ENCODE assay signal across 9 mouse cellular contexts in the genomic region with DNA sequence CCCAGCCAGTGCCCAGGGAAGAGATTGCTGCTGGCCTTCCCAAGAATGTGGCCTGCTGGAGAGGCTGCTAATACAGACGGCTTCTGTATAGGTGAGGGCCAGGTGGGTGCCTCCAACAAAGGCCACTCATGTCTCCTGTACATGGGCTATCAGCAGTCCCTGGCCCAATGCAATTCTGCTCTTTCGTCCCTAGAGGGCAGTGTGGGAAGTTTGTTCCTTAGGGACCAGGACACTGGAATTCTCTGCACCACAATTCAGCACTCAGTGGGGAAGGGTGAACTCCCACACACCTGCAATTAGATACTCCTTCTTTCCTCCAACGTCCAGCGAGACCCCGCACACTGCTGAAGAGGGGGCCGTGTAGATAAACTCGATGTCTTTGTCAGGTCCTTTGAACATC. TPM values are rescaled to one million over a fixed set of nuclear protein-coding genes. Genes with fewer than 3 reads are reported as not detected.
DNase-seq lines count a peak whose midpoint lies in the region; ATAC-seq and TF ChIP-seq lines count a peak whose summit lies in the region.
"Had no signal": no experiment of that assay in that cellular context is flagged by ENCODE, and none has a peak within 500 bp of the region (broad histone marks: within the 10 kb centered on the region; RNA-seq: fewer than 3 reads in every experiment).

No protein-coding gene starts in this region.

- H3K4me2 ChIP-seq in forebrain, embryonic 15.5 days (replicated peaks), result no peak overlapping the region
- no peak overlapping the region for H3K4me2 ChIP-seq in CH12.LX (ENCODE audit: insufficient read depth, low read depth, poor library complexity, severe bottlenecking)
- no peak overlapping the region for H3K4me2 ChIP-seq in forebrain, embryonic 11.5 days (ENCODE audit: low read depth, low read length, severe bottlenecking)
- no peak overlapping the region for H3K4me2 ChIP-seq in intestine, postnatal 0 days (replicated peaks; ENCODE audit: low read depth)
- no peak overlapping the region for H3K4me2 ChIP-seq in liver, embryonic 14.5 days (ENCODE audit: low read depth)
- H3K4me2 ChIP-seq: limb, embryonic 15.5 days had no signal

- no peak overlapping the region for H3K27ac ChIP-seq in forebrain, embryonic 10.5 days
- H3K27ac ChIP-seq in forebrain, embryonic 15.5 days (replicated peaks), result no peak overlapping the region
- no peak overlapping the region for H3K27ac ChIP-seq in CH12.LX (ENCODE audit: insufficient read depth, low read depth)
- no peak overlapping the region for H3K27ac ChIP-seq in forebrain, embryonic 11.5 days (ENCODE audit: low read depth, low read length)
- no peak overlapping the region for H3K27ac ChIP-seq in intestine, postnatal 0 days (ENCODE audit: low read depth, low read length)
- H3K27ac ChIP-seq in liver, embryonic 14.5 days, result no peak overlapping the region
- H3K27ac ChIP-seq: limb, embryonic 15.5 days had no signal

- H3K27me3 ChIP-seq in forebrain, embryonic 10.5 days (ENCODE audit: poor library complexity, severe bottlenecking), result no peaks in the 10 kb centered on the region
- no peaks in the 10 kb centered on the region for H3K27me3 ChIP-seq in forebrain, embryonic 15.5 days
- H3K27me3 ChIP-seq in CH12.LX (replicated peaks), result peaks cover 35% of the 10 kb centered on the region
- H3K27me3 ChIP-seq in forebrain, embryonic 11.5 days (ENCODE audit: control insufficient read depth, insufficient read depth, low read length), result no peaks in the 10 kb centered on the region
- no peaks in the 10 kb centered on the region for H3K27me3 ChIP-seq in intestine, postnatal 0 days (replicated peaks; ENCODE audit: control insufficient read depth, insufficient read depth, low read length)
- H3K27me3 ChIP-seq in liver, embryonic 14.5 days (ENCODE audit: control insufficient read depth, insufficient read depth, low read length), result no peaks in the 10 kb centered on the region
- H3K27me3 ChIP-seq: limb, embryonic 15.5 days had no signal

- WGBS in forebrain, embryonic 10.5 days, result 33% methylated on average over 7 of the region's 7 CpGs
- WGBS in forebrain, embryonic 15.5 days, result 20% methylated on average over 7 of the region's 7 CpGs
- 37% methylated on average over 7 of the region's 7 CpGs for WGBS in forebrain, embryonic 11.5 days
- 16% methylated on average over 7 of the region's 7 CpGs for WGBS in intestine, postnatal 0 days
- 20% methylated on average over 7 of the region's 7 CpGs for WGBS in liver, embryonic 14.5 days (ENCODE audit: insufficient replicate concordance)

- peak; percentile 93 to 99 for TF ChIP-seq CTCF in CH12.LX (conservative IDR thresholded peaks at IDR 0.05 in 1 of 2, IDR thresholded peaks at IDR 0.05 in 1 of 2; ENCODE audit: low read depth in 2 of 2, low read length in 2 of 2)
- peak; percentile 87 for TF ChIP-seq CTCF in intestine, postnatal 0 days (IDR thresholded peaks at IDR 0.05; ENCODE audit: low read depth)
- TF ChIP-seq CTCF in liver, embryonic 14.5 days (IDR thresholded peaks at IDR 0.05; ENCODE audit: low read depth), result peak; percentile 86

- no peaks in the 10 kb centered on the region for H3K9me3 ChIP-seq in forebrain, embryonic 10.5 days
- H3K9me3 ChIP-seq in forebrain, embryonic 15.5 days, result no peaks in the 10 kb centered on the region
- no peaks in the 10 kb centered on the region for H3K9me3 ChIP-seq in CH12.LX (replicated peaks; ENCODE audit: low read length)
- H3K9me3 ChIP-seq in forebrain, embryonic 11.5 days (ENCODE audit: control insufficient read depth, low read length), result no peaks in the 10 kb centered on the region
- H3K9me3 ChIP-seq in intestine, postnatal 0 days (ENCODE audit: control insufficient read depth), result no peaks in the 10 kb centered on the region
- no peaks in the 10 kb centered on the region for H3K9me3 ChIP-seq in liver, embryonic 14.5 days (ENCODE audit: control insufficient read depth, low read length)
- H3K9me3 ChIP-seq: limb, embryonic 15.5 days had no signal

- H3K79me2 ChIP-seq in CH12.LX (replicated peaks; ENCODE audit: control insufficient read depth, extremely low read depth, insufficient read depth, poor library complexity, severe bottlenecking), result no peaks in the 10 kb centered on the region

- peak; percentile 29 for DNase-seq in forebrain, embryonic 10.5 days (ENCODE audit: extremely low spot score, low spot score)
- DNase-seq in CH12.LX (ENCODE audit: extremely low read depth), result peak; percentile 52
- peak; percentile 31 for DNase-seq in c-Kit-negative CD71-positive TER-119-positive erythroid progenitor cells, embryonic 14.5 days (ENCODE audit: low read depth, low spot score)
- DNase-seq in forebrain, embryonic 11.5 days (ENCODE audit: low spot score), result peak; percentile 65
- DNase-seq in liver, embryonic 14.5 days (ENCODE audit: low read depth in 3 of 3, low spot score in 3 of 3), result peak in 1 of 3 experiments; percentile 32
- peak; percentile 46 for DNase-seq in retina, adult 2 months (ENCODE audit: low read depth, low spot score)

- no peak for TF ChIP-seq EP300 in CH12.LX (IDR thresholded peaks at IDR 0.05; ENCODE audit: low read length)
- no peak for TF ChIP-seq EP300 in liver, embryonic 14.5 days (IDR thresholded peaks at IDR 0.05; ENCODE audit: low read depth)

- no peak for TF ChIP-seq POLR2A in CH12.LX (IDR thresholded peaks at IDR 0.05; ENCODE audit: low read depth, low read length)

- H3K4me1 ChIP-seq in forebrain, embryonic 10.5 days, result peaks cover 9% of the 10 kb centered on the region; the same call in 1 of the 2 replicates
- H3K4me1 ChIP-seq in forebrain, embryonic 15.5 days, result peaks cover 6% of the 10 kb centered on the region; the same call in 1 of the 2 replicates
- H3K4me1 ChIP-seq in CH12.LX (ENCODE audit: control insufficient read depth in 1 of 2, insufficient read depth in 2 of 2), result no peaks in the 10 kb centered on the region
- no peaks in the 10 kb centered on the region for H3K4me1 ChIP-seq in forebrain, embryonic 11.5 days (replicated peaks; ENCODE audit: control insufficient read depth, insufficient read depth, low read length)
- H3K4me1 ChIP-seq in intestine, postnatal 0 days (replicated peaks; ENCODE audit: control insufficient read depth, insufficient read depth, low read length), result no peaks in the 10 kb centered on the region
- no peaks in the 10 kb centered on the region; a peak in 1 of 4 replicates for H3K4me1 ChIP-seq in liver, embryonic 14.5 days (replicated peaks; ENCODE audit: control insufficient read depth in 2 of 2, insufficient read depth in 2 of 2, low read length in 1 of 2)

- peak; percentile 63 for TF ChIP-seq RAD21 in CH12.LX (IDR thresholded peaks at IDR 0.05; ENCODE audit: low read depth, low read length)

- ATAC-seq in forebrain, embryonic 15.5 days (replicated peaks), result no peak
- ATAC-seq in forebrain, embryonic 11.5 days (replicated peaks; ENCODE audit: low FRiP score), result no peak
- ATAC-seq in intestine, postnatal 0 days, result no peak
- ATAC-seq in liver, embryonic 14.5 days (ENCODE audit: insufficient read depth), result no peak

- in situ Hi-C loops in CH12.LX (cut with MboI; ENCODE audit: low pct_ligation_motif_present, low pct_unique_long_range_greater_than_20kb, low sequenced_read_pairs), result no loop called here

- H3K36me3 ChIP-seq in forebrain, embryonic 10.5 days (replicated peaks), result peaks cover 70% of the 10 kb centered on the region
- peaks cover 20% of the 10 kb centered on the region for H3K36me3 ChIP-seq in forebrain, embryonic 15.5 days
- H3K36me3 ChIP-seq in CH12.LX (replicated peaks in 1 of 2; ENCODE audit: control insufficient read depth in 1 of 2, insufficient read depth in 1 of 2, low read length in 1 of 2), result no peaks in the 10 kb centered on the region
- H3K36me3 ChIP-seq in forebrain, embryonic 11.5 days (ENCODE audit: control insufficient read depth, insufficient read depth, low read length), result no peaks in the 10 kb centered on the region; the same call in 1 of the 2 replicates
- H3K36me3 ChIP-seq in intestine, postnatal 0 days (ENCODE audit: control insufficient read depth, insufficient read depth), result peaks cover 6% of the 10 kb centered on the region; the same call in 1 of the 2 replicates
- no peaks in the 10 kb centered on the region for H3K36me3 ChIP-seq in liver, embryonic 14.5 days (replicated peaks; ENCODE audit: control insufficient read depth, insufficient read depth, low read depth)

- no peak overlapping the region for H3K4me3 ChIP-seq in forebrain, embryonic 10.5 days
- no peak overlapping the region for H3K4me3 ChIP-seq in forebrain, embryonic 15.5 days
- no peak overlapping the region for H3K4me3 ChIP-seq in CH12.LX (replicated peaks in 1 of 3; ENCODE audit: low read depth in 2 of 3, low read length in 2 of 3, poor library complexity in 1 of 3)
- H3K4me3 ChIP-seq in forebrain, embryonic 11.5 days (ENCODE audit: low read depth, low read length), result no peak overlapping the region
- no peak overlapping the region for H3K4me3 ChIP-seq in intestine, postnatal 0 days (ENCODE audit: low read depth, low read length)
- no peak overlapping the region for H3K4me3 ChIP-seq in liver, embryonic 14.5 days (ENCODE audit: insufficient read depth in 1 of 2, low read depth in 2 of 2, low read length in 2 of 2)
- H3K4me3 ChIP-seq: limb, embryonic 15.5 days had no signal

- dilution Hi-C loops in CH12.LX (cut with MboI; ENCODE audit: extremely low pct_ligation_motif_present, extremely low pct_unique_long_range_greater_than_20kb, low sequenced_read_pairs), result no loop called here

- H3K9ac ChIP-seq in forebrain, embryonic 15.5 days (replicated peaks), result no peak overlapping the region
- no peak overlapping the region for H3K9ac ChIP-seq in CH12.LX (ENCODE audit: insufficient read depth, low read depth)
- H3K9ac ChIP-seq in forebrain, embryonic 11.5 days (ENCODE audit: low read length), result no peak overlapping the region
- no peak overlapping the region for H3K9ac ChIP-seq in intestine, postnatal 0 days (ENCODE audit: low read depth, low read length)
- no peak overlapping the region for H3K9ac ChIP-seq in liver, embryonic 14.5 days (replicated peaks)
- H3K9ac ChIP-seq: limb, embryonic 15.5 days had no signal

RNA-seq across cellular contexts. Expression of a gene that starts 25.2 kb away (rescaled TPM):
- polyA plus RNA-seq in forebrain, embryonic 10.5 days (2016; fragmentation: Nextera tagmentation; extraction: Ambion mirVana), result 0.16 and 0.26 TPM in 2 replicates
- polyA plus RNA-seq in forebrain, embryonic 15.5 days (2015; fragmentation: Nextera tagmentation; extraction: Ambion mirVana), result 0.09 TPM in 1 of 2 replicates, not detected in the other
- not detected in 2 replicates for total RNA-seq in CH12.LX (2012; rRNA removed)
- total RNA-seq in CH12.LX (2014; rRNA removed), result not detected in 2 replicates
- polyA plus RNA-seq in CH12.LX (2012; ENCODE audit: insufficient read length, low read depth), result not detected in 2 replicates
- polyA plus RNA-seq in forebrain, embryonic 11.5 days (2014; fragmentation: Nextera tagmentation; extraction: Ambion mirVana), result 0.44 and 0.60 TPM in 2 replicates
- polyA plus RNA-seq in intestine, postnatal 0 days (2015; fragmentation: Nextera tagmentation; extraction: Ambion mirVana), result 0.12 TPM in 2 replicates
- polyA plus RNA-seq in liver, embryonic 14.5 days (2012; rRNA removed), result 0.04 TPM in 2 replicates
- not detected in 2 replicates for polyA plus RNA-seq in liver, embryonic 14.5 days (2014; fragmentation: Nextera tagmentation; extraction: Ambion mirVana)

RNA-seq across cellular contexts. Expression of a gene that starts 27.1 kb away (rescaled TPM):
- 22.9 and 24.6 TPM in 2 replicates for polyA plus RNA-seq in forebrain, embryonic 10.5 days (2016; fragmentation: Nextera tagmentation; extraction: Ambion mirVana)
- 17.0 and 17.4 TPM in 2 replicates for polyA plus RNA-seq in forebrain, embryonic 15.5 days (2015; fragmentation: Nextera tagmentation; extraction: Ambion mirVana)
- total RNA-seq in CH12.LX (2012; rRNA removed) (19.5 and 25.5 TPM in 2 replicates), CH12.LX (2014; rRNA removed) (9.8 and 10.7 TPM in 2 replicates)
- 38.7 and 42.6 TPM in 2 replicates for polyA plus RNA-seq in CH12.LX (2012; ENCODE audit: insufficient read length, low read depth)
- 16.7 and 17.3 TPM in 2 replicates for polyA plus RNA-seq in forebrain, embryonic 11.5 days (2014; fragmentation: Nextera tagmentation; extraction: Ambion mirVana)
- 6.0 and 6.1 TPM in 2 replicates for polyA plus RNA-seq in intestine, postnatal 0 days (2015; fragmentation: Nextera tagmentation; extraction: Ambion mirVana)
- 5.1 and 5.3 TPM in 2 replicates for polyA plus RNA-seq in liver, embryonic 14.5 days (2012; rRNA removed)
- 4.1 and 4.6 TPM in 2 replicates for polyA plus RNA-seq in liver, embryonic 14.5 days (2014; fragmentation: Nextera tagmentation; extraction: Ambion mirVana)

RNA-seq across cellular contexts. Expression of a gene that starts 38.4 kb away (rescaled TPM):
- polyA plus RNA-seq in forebrain, embryonic 10.5 days (2016; fragmentation: Nextera tagmentation; extraction: Ambion mirVana), result 31.3 and 35.1 TPM in 2 replicates
- 69.4 and 75.2 TPM in 2 replicates for polyA plus RNA-seq in forebrain, embryonic 15.5 days (2015; fragmentation: Nextera tagmentation; extraction: Ambion mirVana)
- total RNA-seq in CH12.LX (2012; rRNA removed) (0.34 and 0.38 TPM in 2 replicates), CH12.LX (2014; rRNA removed) (0.12 TPM in 1 of 2 replicates, not detected in the other)
- 0.57 TPM in 1 of 2 replicates, not detected in the other for polyA plus RNA-seq in CH12.LX (2012; ENCODE audit: insufficient read length, low read depth)
- 48.0 and 50.8 TPM in 2 replicates for polyA plus RNA-seq in forebrain, embryonic 11.5 days (2014; fragmentation: Nextera tagmentation; extraction: Ambion mirVana)
- polyA plus RNA-seq in intestine, postnatal 0 days (2015; fragmentation: Nextera tagmentation; extraction: Ambion mirVana), result 38.9 TPM in 2 replicates
- polyA plus RNA-seq in liver, embryonic 14.5 days (2012; rRNA removed), result 1.9 and 3.2 TPM in 2 replicates
- 4.6 and 5.7 TPM in 2 replicates for polyA plus RNA-seq in liver, embryonic 14.5 days (2014; fragmentation: Nextera tagmentation; extraction: Ambion mirVana)
